Mouse (Mus musculus): ENCODE data around the gene Olfr1360.

Gene Olfr1360

GRCm38 (mm10) chr13:21677305-21677704 lies at the start of gene Olfr1360:
Gene Olfr1360 (minus strand): TSS chr13:21677405.
- DNase-seq: no peak

- DNase-seq: peak in 1 of 2 experiments; percentile 28
Observed at GRCm38 (mm10) chr13:21722993-21723836, 46.0 kb upstream of the Olfr1360 start.

GRCm38 (mm10) chr13:21722373-21722925 lies 45.2 kb upstream of the Olfr1360 start:
- DNase-seq: no peak

- DNase-seq: peak; percentile 62 to 77
Observed at GRCm38 (mm10) chr13:21721757-21722372, 44.7 kb upstream of the Olfr1360 start, which contains the start of gene Hist1h2bm. Gene Hist1h2bm (plus strand): TSS chr13:21722044.

GRCm38 (mm10) chr13:21721107-21721756 lies 44.0 kb upstream of the Olfr1360 start:
- peak; percentile 9 to 16 for DNase-seq

GRCm38 (mm10) chr13:21718381-21719080 lies 41.3 kb upstream of the Olfr1360 start:
- DNase-seq: no peak

GRCm38 (mm10) chr13:21717397-21718357 lies 40.5 kb upstream of the Olfr1360 start, which contains the start of gene Hist1h3h:
Gene Hist1h3h (plus strand): TSS chr13:21717659.
- DNase-seq: peak; percentile 82 to 89

- peak in 1 of 2 experiments; percentile 38 for DNase-seq
Observed at GRCm38 (mm10) chr13:21716540-21717391, 39.6 kb upstream of the Olfr1360 start.

GRCm38 (mm10) chr13:21715864-21716539 lies 38.8 kb upstream of the Olfr1360 start, which contains the start of the genes Hist1h2bl and Hist1h2ai:
Gene Hist1h2bl (minus strand): TSS chr13:21716143.
Gene Hist1h2ai (plus strand): TSS chr13:21716422.
- peak; percentile 75 to 83 for DNase-seq

- DNase-seq: peak; percentile 15 to 45
Observed at GRCm38 (mm10) chr13:21715131-21715863, 38.1 kb upstream of the Olfr1360 start.

GRCm38 (mm10) chr13:21714725-21715124 lies 37.5 kb upstream of the Olfr1360 start:
- DNase-seq: peak; percentile 68 to 74

- no peak for DNase-seq
Observed at GRCm38 (mm10) chr13:21711698-21712097, 34.5 kb upstream of the Olfr1360 start.

- peak; percentile 74 to 82 for DNase-seq
Observed at GRCm38 (mm10) chr13:21710821-21711525, 33.8 kb upstream of the Olfr1360 start.

GRCm38 (mm10) chr13:21710031-21710711 lies 33.0 kb upstream of the Olfr1360 start:
- DNase-seq: peak; percentile 92 to 94

- no peak for DNase-seq
Observed at GRCm38 (mm10) chr13:21706669-21707068, 29.5 kb upstream of the Olfr1360 start.

GRCm38 (mm10) chr13:21697811-21698210 lies 20.6 kb upstream of the Olfr1360 start, which contains the start of gene Olfr1359:
Gene Olfr1359 (plus strand): TSS chr13:21698111.
- DNase-seq: no peak

- DNase-seq: no peak
Observed at GRCm38 (mm10) chr13:21663286-21663685, 13.9 kb downstream of the Olfr1360 start, which contains the start of gene Olfr1361. Gene Olfr1361 (minus strand): TSS chr13:21663386.

Measured in kidney, postnatal 4 days (tissue).